Mouse (Mus musculus) ES-CJ7 (cell line): ENCODE measurements at regions not wholly inside any gene's neighbourhood (a gene's known extent, or its start where the extent isn't known, plus 50 kb on each side); places are given as distances from the start of the nearest gene placed in this dataset.

ENCODE experiments used
- DNase-seq: peaks from one replicate; pipeline ENCODE4 v3.0.0; 2011; ENCODE audit warnings: low read depth, low spot score

- peak; percentile 18 for DNase-seq
Observed at GRCm38 (mm10) chr2:92544364-92545151, 54.9 kb upstream of the Chst1 start.

GRCm38 (mm10) chr2:92540841-92541240 is 58.7 kb upstream of the Chst1 start:
- no peak for DNase-seq

- no peak for DNase-seq
Observed at GRCm38 (mm10) chr2:92531996-92532395, 67.5 kb upstream of the Chst1 start.

GRCm38 (mm10) chr2:92530677-92531076 is 68.8 kb upstream of the Chst1 start:
- no peak for DNase-seq

GRCm38 (mm10) chr2:92529670-92530322 is 69.5 kb upstream of the Slc35c1 start:
- DNase-seq: no peak

GRCm38 (mm10) chr2:92529071-92529641 is 68.8 kb upstream of the Slc35c1 start:
- DNase-seq: peak; percentile 77

GRCm38 (mm10) chr2:92528119-92528830 is 67.9 kb upstream of the Slc35c1 start:
- no peak for DNase-seq

- DNase-seq: no peak
Observed at GRCm38 (mm10) chr2:92526676-92527395, 66.5 kb upstream of the Slc35c1 start.

GRCm38 (mm10) chr2:92525628-92526027 is 65.3 kb upstream of the Slc35c1 start:
- no peak for DNase-seq

- DNase-seq: no peak
Observed at GRCm38 (mm10) chr2:92525062-92525623, 64.8 kb upstream of the Slc35c1 start.

GRCm38 (mm10) chr2:92524346-92524905 is 64.1 kb upstream of the Slc35c1 start:
- no peak for DNase-seq

GRCm38 (mm10) chr2:92523321-92523895 is 63.1 kb upstream of the Slc35c1 start:
- DNase-seq: no peak

GRCm38 (mm10) chr2:92521527-92521926 is 61.2 kb upstream of the Slc35c1 start:
- DNase-seq: no peak

- DNase-seq: no peak
Observed at GRCm38 (mm10) chr2:92519396-92519795, 59.1 kb upstream of the Slc35c1 start.

GRCm38 (mm10) chr2:92518891-92519290 is 58.6 kb upstream of the Slc35c1 start:
- no peak for DNase-seq

- DNase-seq: no peak
Observed at GRCm38 (mm10) chr2:92514961-92515360, 54.6 kb upstream of the Slc35c1 start.

- no peak for DNase-seq
Observed at GRCm38 (mm10) chr2:92511771-92512744, 51.7 kb upstream of the Slc35c1 start.
